Mouse (Mus musculus) small intestine, adult 2 months (tissue): Measurements from ENCODE around the gene Hand2.

Source experiments
- CTCF ChIP-seq: fragments of 200-500 bp; IDR thresholded peaks from 2 replicates; pipeline ENCODE4 v1.5.1; 2012; ENCODE audit warnings: low read depth, mild to moderate bottlenecking, control low read depth, inconsistent platforms, low read length, moderate library complexity, mixed read lengths; ENCODE audit not compliant: insufficient replicate concordance, insufficient read length; ENCODE audit errors: extremely low read depth
- POLR2A ChIP-seq: fragments of 200-500 bp; IDR thresholded peaks from 2 replicates; pipeline ENCODE4 v1.6.1; 2012; ENCODE audit warnings: low read depth, mild to moderate bottlenecking, control low read depth, inconsistent platforms, low read length, moderate library complexity

GRCm38 (mm10) chr8:57314216-57314615 is 6.6 kb upstream of the Hand2 start:
- no peak for TF ChIP-seq CTCF
- TF ChIP-seq POLR2A = no peak
